Mouse (Mus musculus): ENCODE results near the gene Ticam1.
A peak's percentile ranks its signal among the peaks of the same experiment; 100 is the strongest.

Ticam1 gene

GRCm38 (mm10) chr17:56276643-56277566 lies at the start of gene Ticam1:
Ticam1 (minus strand) TSS chr17:56276786.
- DNase-seq (ENCODE audit: low read depth, low spot score) = peak; percentile 97

- peak; percentile 100 for DNase-seq (ENCODE audit: low read depth, low spot score)
Observed at GRCm38 (mm10) chr17:56325450-56326152, 49.0 kb upstream of the Ticam1 start, which contains the start of gene Kdm4b. Kdm4b (plus strand) TSS chr17:56326062.

- DNase-seq (ENCODE audit: low read depth, low spot score) = no peak
Observed at GRCm38 (mm10) chr17:56324419-56324818, 47.8 kb upstream of the Ticam1 start.

- no peak for DNase-seq (ENCODE audit: low read depth, low spot score)
Observed at GRCm38 (mm10) chr17:56309191-56309945, 32.8 kb upstream of the Ticam1 start.

GRCm38 (mm10) chr17:56308088-56308487 lies 31.5 kb upstream of the Ticam1 start:
- DNase-seq (ENCODE audit: low read depth, low spot score) = no peak

- DNase-seq (ENCODE audit: low read depth, low spot score) = no peak
Observed at GRCm38 (mm10) chr17:56305826-56306225, 29.2 kb upstream of the Ticam1 start.

- no peak for DNase-seq (ENCODE audit: low read depth, low spot score)
Observed at GRCm38 (mm10) chr17:56305156-56305555, 28.6 kb upstream of the Ticam1 start.

GRCm38 (mm10) chr17:56304718-56305117 lies 28.1 kb upstream of the Ticam1 start:
- no peak for DNase-seq (ENCODE audit: low read depth, low spot score)

GRCm38 (mm10) chr17:56303847-56304586 lies 27.4 kb upstream of the Ticam1 start:
- DNase-seq (ENCODE audit: low read depth, low spot score) = peak; percentile 99

- peak; percentile 97 for DNase-seq (ENCODE audit: low read depth, low spot score)
Observed at GRCm38 (mm10) chr17:56303160-56303846, 26.7 kb upstream of the Ticam1 start, which contains the start of gene Uhrf1. Uhrf1 (plus strand) TSS chr17:56303321.

GRCm38 (mm10) chr17:56302363-56302996 lies 25.9 kb upstream of the Ticam1 start:
- no peak for DNase-seq (ENCODE audit: low read depth, low spot score)

GRCm38 (mm10) chr17:56300186-56300585 lies 23.6 kb upstream of the Ticam1 start, which contains the start of gene Arrdc5:
Arrdc5 (minus strand) TSS chr17:56300286.
- DNase-seq (ENCODE audit: low read depth, low spot score) = no peak

- peak; percentile 58 for DNase-seq (ENCODE audit: low read depth, low spot score)
Observed at GRCm38 (mm10) chr17:56298238-56298637, 21.7 kb upstream of the Ticam1 start.

- DNase-seq (ENCODE audit: low read depth, low spot score) = no peak
Observed at GRCm38 (mm10) chr17:56296201-56296600, 19.6 kb upstream of the Ticam1 start.

GRCm38 (mm10) chr17:56294241-56294640 lies 17.7 kb upstream of the Ticam1 start:
- DNase-seq (ENCODE audit: low read depth, low spot score) = no peak

GRCm38 (mm10) chr17:56293291-56293690 lies 16.7 kb upstream of the Ticam1 start:
- no peak for DNase-seq (ENCODE audit: low read depth, low spot score)

GRCm38 (mm10) chr17:56292531-56293222 lies 16.1 kb upstream of the Ticam1 start, which contains the start of gene Plin3:
Plin3 (minus strand) TSS chr17:56292873.
- DNase-seq (ENCODE audit: low read depth, low spot score) = no peak

- no peak for DNase-seq (ENCODE audit: low read depth, low spot score)
Observed at GRCm38 (mm10) chr17:56291826-56292475, 15.4 kb upstream of the Ticam1 start.

- DNase-seq (ENCODE audit: low read depth, low spot score) = peak; percentile 97
Observed at GRCm38 (mm10) chr17:56291171-56291511, 14.6 kb upstream of the Ticam1 start.

All from ZHBTc4 (cell line).